Mouse (Mus musculus): Measurements from ENCODE around the gene 2010111I01Rik. TPM values are rescaled to one million over a fixed set of nuclear protein-coding genes. Genes with fewer than 3 reads are reported as not detected.

2010111I01Rik gene
- polyA plus RNA-seq, 1 experiment: 144 TPM

DNA sequence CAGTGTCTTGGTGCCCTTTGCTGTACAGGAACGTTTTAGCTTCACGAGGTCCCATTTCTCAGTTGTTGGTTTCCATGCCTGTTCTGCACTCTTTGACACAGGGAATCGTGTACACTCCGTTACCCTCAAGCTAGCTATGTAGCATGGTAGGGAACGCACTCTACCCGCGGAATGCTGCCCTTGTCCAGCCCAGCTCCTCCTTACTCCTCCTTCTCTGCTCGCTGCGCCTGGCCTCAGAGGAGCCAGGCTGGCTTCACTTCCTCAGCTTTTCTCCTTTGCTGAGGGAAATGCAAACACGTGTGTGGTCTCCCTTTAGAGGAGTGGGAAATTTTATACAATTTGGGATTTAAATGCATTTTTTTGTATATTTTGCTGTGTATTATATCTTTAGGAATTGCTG lies 73.2 kb downstream of the 2010111I01Rik start:
- TF ChIP-seq USF1 (IDR thresholded peaks at IDR 0.05; ENCODE audit: low read depth) (no peak), POLR2AphosphoS2 (IDR thresholded peaks at IDR 0.05; ENCODE audit: insufficient read length, low read depth) (no peak), SRF (IDR thresholded peaks at IDR 0.05; ENCODE audit: control insufficient read depth, insufficient read length, low read depth) (no peak), TCF12 (IDR thresholded peaks at IDR 0.05; ENCODE audit: insufficient read depth, poor library complexity, severe bottlenecking) (no peak), MYOG (IDR thresholded peaks at IDR 0.05; ENCODE audit: control insufficient read depth in 1 of 3, insufficient read depth in 1 of 3, insufficient read length in 2 of 3, low read depth in 2 of 3) (no peak), MAX (IDR thresholded peaks at IDR 0.05; ENCODE audit: low read depth) (no peak), CEBPB (IDR thresholded peaks at IDR 0.05; ENCODE audit: insufficient read depth, poor library complexity, severe bottlenecking) (no peak), TCF3 (IDR thresholded peaks at IDR 0.05; ENCODE audit: insufficient read length, low read depth) (no peak), E2F4 (IDR thresholded peaks at IDR 0.05; ENCODE audit: insufficient read depth) (no peak), REST (IDR thresholded peaks at IDR 0.05; ENCODE audit: insufficient read depth, insufficient read length) (no peak), MYOD1 (IDR thresholded peaks at IDR 0.05; ENCODE audit: control insufficient read depth in 1 of 3, insufficient read length in 2 of 3, low read depth in 2 of 3) (no peak), POLR2A (IDR thresholded peaks at IDR 0.05; ENCODE audit: insufficient read length, low read depth) (no peak)

DNA sequence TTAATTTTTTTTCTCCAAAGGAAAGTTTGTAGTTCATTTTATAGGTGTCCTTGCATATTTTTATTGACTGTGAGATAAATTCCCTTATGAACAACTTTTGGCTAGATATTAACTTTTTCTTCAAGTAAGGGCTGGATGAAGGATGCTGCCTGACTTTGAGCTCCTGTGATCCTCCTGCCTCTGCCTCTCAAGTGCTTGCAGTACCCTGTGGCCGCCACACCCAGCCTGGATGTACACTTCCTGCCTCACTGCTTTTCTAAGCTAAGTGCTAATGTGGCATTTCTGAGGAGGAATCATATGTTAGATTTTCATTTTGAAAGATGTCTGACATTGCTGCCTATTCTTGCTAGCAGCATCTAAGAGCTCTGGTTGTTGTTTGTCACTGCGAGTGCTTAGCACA lies 73.7 kb downstream of the 2010111I01Rik start:
- Histone ChIP-seq H3K79me2 (ENCODE audit: control insufficient read depth, insufficient read depth) (no peaks in the 10 kb centered on the region), H3K27me3 (ENCODE audit: control insufficient read depth, insufficient read depth, insufficient read length) (no peaks in the 10 kb centered on the region), H3K4me2 (ENCODE audit: low read depth) (no peak overlapping the region), H3K4me3 (no peak overlapping the region), H3ac (ENCODE audit: control insufficient read depth, insufficient read length) (no peak overlapping the region), H3K36me3 (ENCODE audit: control insufficient read depth, insufficient read depth) (no peaks in the 10 kb centered on the region)
- TF ChIP-seq REST (IDR thresholded peaks at IDR 0.05; ENCODE audit: insufficient read depth, insufficient read length) (no peak), MYOD1 (IDR thresholded peaks at IDR 0.05; ENCODE audit: control insufficient read depth in 1 of 3, insufficient read length in 2 of 3, low read depth in 2 of 3) (no peak), TCF3 (IDR thresholded peaks at IDR 0.05; ENCODE audit: insufficient read length, low read depth) (no peak), MAX (IDR thresholded peaks at IDR 0.05; ENCODE audit: low read depth) (no peak), MYOG (IDR thresholded peaks at IDR 0.05; ENCODE audit: control insufficient read depth in 1 of 3, insufficient read depth in 1 of 3, insufficient read length in 2 of 3, low read depth in 2 of 3) (no peak), USF1 (IDR thresholded peaks at IDR 0.05; ENCODE audit: low read depth) (no peak), SRF (IDR thresholded peaks at IDR 0.05; ENCODE audit: control insufficient read depth, insufficient read length, low read depth) (no peak), E2F4 (IDR thresholded peaks at IDR 0.05; ENCODE audit: insufficient read depth) (no peak), TCF12 (IDR thresholded peaks at IDR 0.05; ENCODE audit: insufficient read depth, poor library complexity, severe bottlenecking) (no peak), POLR2AphosphoS2 (IDR thresholded peaks at IDR 0.05; ENCODE audit: insufficient read length, low read depth) (no peak), CEBPB (IDR thresholded peaks at IDR 0.05; ENCODE audit: insufficient read depth, poor library complexity, severe bottlenecking) (no peak), POLR2A (IDR thresholded peaks at IDR 0.05; ENCODE audit: insufficient read length, low read depth) (no peak)

More for the DNA sequence above, 73.2 kb downstream of the 2010111I01Rik start:
- Histone ChIP-seq H3K27me3 (ENCODE audit: control insufficient read depth, insufficient read depth, insufficient read length) (no peaks in the 10 kb centered on the region), H3ac (ENCODE audit: control insufficient read depth, insufficient read length) (no peak overlapping the region), H3K79me2 (ENCODE audit: control insufficient read depth, insufficient read depth) (no peaks in the 10 kb centered on the region), H3K36me3 (ENCODE audit: control insufficient read depth, insufficient read depth) (no peaks in the 10 kb centered on the region), H3K4me3 (no peak overlapping the region), H3K4me2 (ENCODE audit: low read depth) (no peak overlapping the region)

DNA sequence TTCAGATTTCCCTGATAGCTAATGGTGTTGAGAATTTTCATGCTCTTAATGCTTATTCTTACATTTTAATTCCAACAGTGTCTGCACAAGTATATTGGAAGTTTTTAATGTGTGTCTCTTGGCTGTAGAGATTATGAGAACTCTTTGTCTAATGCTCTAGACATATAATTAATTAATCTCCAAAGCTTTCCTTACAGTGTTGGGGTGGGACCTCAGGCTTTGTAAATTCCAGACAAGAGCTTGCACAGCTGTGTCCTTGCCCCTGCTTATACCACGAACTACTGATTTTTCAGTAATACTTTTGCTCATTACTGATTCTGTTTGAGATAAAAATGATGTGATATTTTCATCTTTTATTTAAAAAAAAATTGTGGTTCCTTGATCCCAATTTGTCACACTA lies 74.2 kb downstream of the 2010111I01Rik start:
- no peak overlapping the region for H3K4me3 ChIP-seq
- no peak for TF ChIP-seq E2F4 (IDR thresholded peaks at IDR 0.05; ENCODE audit: insufficient read depth)
- TF ChIP-seq TCF3 (IDR thresholded peaks at IDR 0.05; ENCODE audit: insufficient read length, low read depth): no peak
- no peak for TF ChIP-seq TCF12 (IDR thresholded peaks at IDR 0.05; ENCODE audit: insufficient read depth, poor library complexity, severe bottlenecking)

DNA sequence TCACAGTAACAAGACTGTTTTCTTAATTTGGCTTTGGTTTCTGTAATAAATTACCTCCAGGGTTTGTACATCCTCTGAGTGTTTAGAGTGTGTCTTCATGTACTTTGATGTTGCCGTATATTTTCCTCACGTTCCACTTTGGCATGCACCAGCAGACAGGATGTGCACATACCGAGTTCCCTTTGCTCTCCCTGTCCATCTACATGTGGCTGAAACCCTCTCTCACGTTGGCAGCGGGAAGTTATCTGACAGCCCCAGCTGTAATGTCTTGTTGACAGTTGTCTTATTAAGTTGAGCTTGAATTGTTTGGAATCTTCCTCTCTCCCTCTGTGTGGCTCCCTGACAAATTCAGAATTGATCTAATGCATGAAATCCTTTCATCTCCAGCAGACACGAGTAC lies 74.6 kb downstream of the 2010111I01Rik start:
- TF ChIP-seq MYOD1 (IDR thresholded peaks at IDR 0.05; ENCODE audit: control insufficient read depth in 1 of 3, insufficient read length in 2 of 3, low read depth in 2 of 3) (peak in 1 of 3 experiments; percentile 2), E2F4 (IDR thresholded peaks at IDR 0.05; ENCODE audit: insufficient read depth) (no peak)
- H3K4me2 ChIP-seq (ENCODE audit: low read depth): peak overlapping the region; percentile 22
- H3ac ChIP-seq (ENCODE audit: control insufficient read depth, insufficient read length): no peak overlapping the region
- H3K27me3 ChIP-seq (ENCODE audit: control insufficient read depth, insufficient read depth, insufficient read length): no peaks in the 10 kb centered on the region
- no peaks in the 10 kb centered on the region for H3K36me3 ChIP-seq (ENCODE audit: control insufficient read depth, insufficient read depth)
- no peaks in the 10 kb centered on the region for H3K79me2 ChIP-seq (ENCODE audit: control insufficient read depth, insufficient read depth)
- H3K4me3 ChIP-seq: no peak overlapping the region

More for the DNA sequence above, 74.2 kb downstream of the 2010111I01Rik start:
- no peak overlapping the region for H3ac ChIP-seq (ENCODE audit: control insufficient read depth, insufficient read length)
- H3K27me3 ChIP-seq (ENCODE audit: control insufficient read depth, insufficient read depth, insufficient read length): no peaks in the 10 kb centered on the region
- no peaks in the 10 kb centered on the region for H3K36me3 ChIP-seq (ENCODE audit: control insufficient read depth, insufficient read depth)
- H3K4me2 ChIP-seq (ENCODE audit: low read depth): no peak overlapping the region
- no peaks in the 10 kb centered on the region for H3K79me2 ChIP-seq (ENCODE audit: control insufficient read depth, insufficient read depth)

DNA sequence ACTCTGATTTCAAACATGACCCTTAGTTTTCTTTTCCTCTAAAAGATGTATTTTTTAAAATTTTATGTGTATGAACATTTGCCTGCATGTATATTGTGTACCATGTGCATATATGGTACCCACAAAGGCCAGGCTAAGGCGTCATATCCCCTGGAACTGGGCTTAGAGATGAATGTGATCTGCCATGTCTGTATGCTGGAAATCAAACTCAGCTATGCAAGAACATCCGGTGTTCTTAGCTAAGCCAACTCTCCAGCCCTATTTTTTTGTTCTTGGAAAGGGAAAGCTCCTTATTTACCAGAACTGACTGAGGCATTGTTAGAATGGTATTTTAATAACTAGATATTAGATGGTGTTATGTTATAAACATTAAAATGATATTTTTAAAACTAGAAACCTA lies 75.2 kb downstream of the 2010111I01Rik start:
- no peaks in the 10 kb centered on the region for H3K36me3 ChIP-seq (ENCODE audit: control insufficient read depth, insufficient read depth)
- H3ac ChIP-seq (ENCODE audit: control insufficient read depth, insufficient read length): no peak overlapping the region
- H3K4me2 ChIP-seq (ENCODE audit: low read depth): peak overlapping the region; percentile 22
- H3K79me2 ChIP-seq (ENCODE audit: control insufficient read depth, insufficient read depth): no peaks in the 10 kb centered on the region
- H3K4me3 ChIP-seq: no peak overlapping the region
- TF ChIP-seq CEBPB (IDR thresholded peaks at IDR 0.05; ENCODE audit: insufficient read depth, poor library complexity, severe bottlenecking) (no peak), MAX (IDR thresholded peaks at IDR 0.05; ENCODE audit: low read depth) (no peak), MYOG (IDR thresholded peaks at IDR 0.05; ENCODE audit: control insufficient read depth in 1 of 3, insufficient read depth in 1 of 3, insufficient read length in 2 of 3, low read depth in 2 of 3) (no peak), SRF (IDR thresholded peaks at IDR 0.05; ENCODE audit: control insufficient read depth, insufficient read length, low read depth) (no peak), POLR2AphosphoS2 (IDR thresholded peaks at IDR 0.05; ENCODE audit: insufficient read length, low read depth) (no peak), TCF3 (IDR thresholded peaks at IDR 0.05; ENCODE audit: insufficient read length, low read depth) (no peak), POLR2A (IDR thresholded peaks at IDR 0.05; ENCODE audit: insufficient read length, low read depth) (no peak), USF1 (IDR thresholded peaks at IDR 0.05; ENCODE audit: low read depth) (no peak), REST (IDR thresholded peaks at IDR 0.05; ENCODE audit: insufficient read depth, insufficient read length) (no peak), TCF12 (IDR thresholded peaks at IDR 0.05; ENCODE audit: insufficient read depth, poor library complexity, severe bottlenecking) (no peak), E2F4 (IDR thresholded peaks at IDR 0.05; ENCODE audit: insufficient read depth) (no peak), MYOD1 (IDR thresholded peaks at IDR 0.05; ENCODE audit: control insufficient read depth in 1 of 3, insufficient read length in 2 of 3, low read depth in 2 of 3) (no peak)
- no peaks in the 10 kb centered on the region for H3K27me3 ChIP-seq (ENCODE audit: control insufficient read depth, insufficient read depth, insufficient read length)
